Mouse (Mus musculus): Measurements from ENCODE around the gene Mphosph9.

The Mphosph9 gene

GRCm38 (mm10) chr5:124310091-124310490 is 17.7 kb downstream of the Mphosph9 start:
- no peak for TF ChIP-seq GATA4 (IDR thresholded peaks at IDR 0.05; ENCODE audit: insufficient replicate concordance, low read length)

- TF ChIP-seq GATA4 (IDR thresholded peaks at IDR 0.05; ENCODE audit: insufficient replicate concordance, low read length) = no peak
These were observed 18.6 kb downstream of the Mphosph9 start for GRCm38 (mm10) chr5:124309155-124309554.

- TF ChIP-seq GATA4 (IDR thresholded peaks at IDR 0.05; ENCODE audit: insufficient replicate concordance, low read length) = no peak
These were observed 27.6 kb downstream of the Mphosph9 start for GRCm38 (mm10) chr5:124300132-124300531.

- peak; percentile 88; the same call in 1 of the 2 replicates for TF ChIP-seq GATA4 (IDR thresholded peaks at IDR 0.05; ENCODE audit: insufficient replicate concordance, low read length)
These were observed 31.3 kb downstream of the Mphosph9 start for GRCm38 (mm10) chr5:124296475-124296874.

- no peak for TF ChIP-seq GATA4 (IDR thresholded peaks at IDR 0.05; ENCODE audit: insufficient replicate concordance, low read length)
These were observed 33.8 kb downstream of the Mphosph9 start for GRCm38 (mm10) chr5:124293967-124294366.

- no peak for TF ChIP-seq GATA4 (IDR thresholded peaks at IDR 0.05; ENCODE audit: insufficient replicate concordance, low read length)
These were observed 37.6 kb downstream of the Mphosph9 start for GRCm38 (mm10) chr5:124290216-124290615.

- no peak for TF ChIP-seq GATA4 (IDR thresholded peaks at IDR 0.05; ENCODE audit: insufficient replicate concordance, low read length)
These were observed 40.0 kb downstream of the Mphosph9 start for GRCm38 (mm10) chr5:124287616-124288247.

- no peak for TF ChIP-seq GATA4 (IDR thresholded peaks at IDR 0.05; ENCODE audit: insufficient replicate concordance, low read length)
These were observed 43.4 kb downstream of the Mphosph9 start for GRCm38 (mm10) chr5:124284330-124284729.

- TF ChIP-seq GATA4 (IDR thresholded peaks at IDR 0.05; ENCODE audit: insufficient replicate concordance, low read length) = no peak
These were observed 44.9 kb downstream of the Mphosph9 start for GRCm38 (mm10) chr5:124282854-124283253.

- TF ChIP-seq GATA4 (IDR thresholded peaks at IDR 0.05; ENCODE audit: insufficient replicate concordance, low read length) = no peak
These were observed 57.5 kb downstream of the Mphosph9 start for GRCm38 (mm10) chr5:124270226-124270625.

GRCm38 (mm10) chr5:124269661-124270060 is 58.1 kb downstream of the Mphosph9 start:
- TF ChIP-seq GATA4 (IDR thresholded peaks at IDR 0.05; ENCODE audit: insufficient replicate concordance, low read length) = no peak

GRCm38 (mm10) chr5:124267652-124268051 is 60.1 kb downstream of the Mphosph9 start:
- no peak; the same call in 1 of the 2 replicates for TF ChIP-seq GATA4 (IDR thresholded peaks at IDR 0.05; ENCODE audit: insufficient replicate concordance, low read length)

- TF ChIP-seq GATA4 (IDR thresholded peaks at IDR 0.05; ENCODE audit: insufficient replicate concordance, low read length) = peak; percentile 96
These were observed 61.0 kb downstream of the Mphosph9 start for GRCm38 (mm10) chr5:124266821-124267220.

GRCm38 (mm10) chr5:124263246-124263645 is 64.5 kb downstream of the Mphosph9 start:
- TF ChIP-seq GATA4 (IDR thresholded peaks at IDR 0.05; ENCODE audit: insufficient replicate concordance, low read length) = no peak

- TF ChIP-seq GATA4 (IDR thresholded peaks at IDR 0.05; ENCODE audit: insufficient replicate concordance, low read length) = no peak
These were observed 65.7 kb downstream of the Mphosph9 start for GRCm38 (mm10) chr5:124262090-124262489.

GRCm38 (mm10) chr5:124259133-124259532 is 68.6 kb downstream of the Mphosph9 start:
- TF ChIP-seq GATA4 (IDR thresholded peaks at IDR 0.05; ENCODE audit: insufficient replicate concordance, low read length) = no peak

GRCm38 (mm10) chr5:124258026-124258425 is 69.7 kb downstream of the Mphosph9 start:
- no peak for TF ChIP-seq GATA4 (IDR thresholded peaks at IDR 0.05; ENCODE audit: insufficient replicate concordance, low read length)
